Mouse (Mus musculus): ENCODE data around the gene Ap1s1.

DNA sequence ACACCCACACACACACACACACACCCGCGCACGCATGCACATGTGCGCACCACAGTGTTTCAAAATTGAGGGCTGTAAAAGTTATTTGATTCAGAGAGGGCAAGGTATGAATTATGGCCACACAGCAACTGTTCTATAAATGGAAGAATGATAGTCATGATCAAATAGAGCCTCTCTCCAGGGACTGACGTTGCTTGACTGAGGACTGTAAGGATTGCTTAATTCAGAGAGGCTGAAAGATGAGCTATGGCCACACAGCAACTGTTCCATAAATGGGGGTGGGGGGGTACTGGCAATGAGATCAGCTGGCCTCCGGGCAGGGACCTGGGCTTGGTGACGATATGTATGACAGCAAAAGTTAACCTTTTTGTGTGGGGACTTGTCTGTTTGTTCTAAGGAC, 31.3 kb upstream of the Ap1s1 start:
- TF ChIP-seq CTCF (conservative IDR thresholded peaks at IDR 0.05; ENCODE audit: low read length): no peak
- no peak for TF ChIP-seq POU5F1 (IDR thresholded peaks at IDR 0.05; ENCODE audit: borderline replicate concordance, low read length)
